Mouse (Mus musculus) liver, embryonic 16.5 days (tissue): Measurements from ENCODE around the gene Taok2. TPM values are rescaled to one million over a fixed set of nuclear protein-coding genes. Genes with fewer than 3 reads are reported as not detected.

ENCODE experiments used
- ATAC-seq: fragments of 200-750 bp; cut with Nextera tagmentation; 2 replicates; pipeline ENCODE4 v1.8.0; 2017; ENCODE audit warnings: low read depth, mild to moderate bottlenecking, moderate number of reproducible peaks, moderate library complexity
- H3K27ac ChIP-seq: fragments of 300-500 bp; sonication (generic); 2 replicates; pipeline ENCODE4 v1.5.1; 2014; ENCODE audit warnings: mild to moderate bottlenecking, low read length
- H3K27me3 ChIP-seq: fragments of 300-500 bp; sonication (generic); 2 replicates; pipeline ENCODE4 v1.6.1; 2014; ENCODE audit warnings: low read depth, low read length, mixed read lengths; ENCODE audit not compliant: control insufficient read depth, insufficient read depth
- H3K36me3 ChIP-seq: fragments of 300-500 bp; sonication (generic); 2 replicates; pipeline ENCODE4 v1.6.1; 2014; ENCODE audit warnings: mild to moderate bottlenecking; ENCODE audit not compliant: control insufficient read depth, insufficient read depth
- H3K4me1 ChIP-seq: fragments of 300-500 bp; sonication (generic); 2 replicates; pipeline ENCODE4 v1.6.1; 2014; ENCODE audit warnings: low read depth, low read length, mixed read lengths; ENCODE audit not compliant: control insufficient read depth
- H3K4me2 ChIP-seq: fragments of 300-500 bp; sonication (generic); 2 replicates; pipeline ENCODE4 v1.6.1; 2014; ENCODE audit warnings: low read depth, low read length, mixed read lengths
- H3K4me3 ChIP-seq: fragments of 300-500 bp; sonication (generic); 2 replicates; pipeline ENCODE4 v1.5.1; 2014; ENCODE audit warnings: low read depth, mild to moderate bottlenecking, low read length
- H3K9ac ChIP-seq: fragments of 300-500 bp; sonication (generic); 2 replicates; pipeline ENCODE4 v1.6.1; 2014; ENCODE audit warnings: low read depth, low read length
- H3K9me3 ChIP-seq: fragments of 300-500 bp; sonication (generic); replicated peaks from 2 replicates; pipeline ENCODE4 v1.6.1; 2016; ENCODE audit warnings: low read length; ENCODE audit not compliant: control insufficient read depth
- WGBS: fragments of 180-500 bp; shearing (Covaris S2); extraction: QIAGEN DNeasy Blood & Tissue Kit; methylation state at CpG from one replicate; pipeline ENCODE4 v1.1.7; 2014; ENCODE audit not compliant: insufficient replicate concordance; 5-methylcytosine and 5-hydroxymethylcytosine counted together
- polyA plus RNA-seq: library from polyadenylated mRNA; unstranded; fragments of >200 nt; fragmentation: Nextera tagmentation; extraction: Ambion mirVana; gene quantifications from 2 replicates; pipeline ENCODE4 v1.2.1, GENCODE M21; 2015

Taok2 gene
- polyA plus RNA-seq, 1 experiment from 2014 or later: 13.2 TPM

DNA sequence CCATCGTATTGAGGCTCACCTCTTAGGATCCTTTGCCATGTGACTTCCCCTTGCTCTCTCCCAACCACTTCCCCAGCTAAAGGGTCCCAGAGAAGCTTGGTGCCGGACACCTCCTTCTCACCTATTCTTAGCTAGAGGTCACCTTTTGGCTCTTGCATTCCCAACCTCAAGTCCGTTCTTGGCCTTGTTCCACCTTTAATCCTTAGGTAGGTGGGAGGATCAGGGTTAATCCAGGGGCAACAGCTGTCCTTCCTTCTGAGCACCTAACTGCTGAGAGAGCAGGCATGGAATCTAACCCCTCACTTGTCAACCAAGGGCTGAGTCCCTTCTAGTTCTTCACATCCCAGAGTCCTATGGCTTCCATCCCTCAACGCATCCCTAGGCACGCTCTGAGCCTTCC lies 58.6 kb downstream of the Taok2 start:
- no peak for ATAC-seq
- peaks cover 21% of the 10 kb centered on the region for H3K27me3 ChIP-seq

DNA sequence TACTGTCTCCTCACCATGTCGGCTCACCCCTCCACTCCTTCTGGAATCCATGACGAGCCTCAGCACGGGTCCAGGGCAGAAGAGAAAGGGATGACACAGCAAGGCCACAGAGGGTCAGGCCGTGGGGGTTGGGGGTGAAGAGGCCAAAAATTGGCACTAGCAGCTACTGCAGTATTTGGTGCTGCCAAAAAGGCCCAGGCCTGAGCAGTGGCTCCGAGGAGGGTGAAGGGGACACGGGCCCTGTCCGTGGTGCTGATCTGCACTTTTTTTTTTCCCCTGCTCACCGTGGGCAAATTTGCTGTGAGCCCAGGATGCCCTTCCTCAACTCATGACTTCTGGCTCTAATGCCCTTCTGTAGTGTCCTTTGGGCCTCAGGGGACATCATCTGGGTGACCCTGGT lies 59.1 kb downstream of the Taok2 start:
- no peaks in the 10 kb centered on the region for H3K9me3 ChIP-seq
- 19% methylated on average over 8 of the region's 8 CpGs for WGBS
- no peak overlapping the region for H3K9ac ChIP-seq
- no peak for ATAC-seq
- H3K4me1 ChIP-seq: no peaks in the 10 kb centered on the region
- peaks cover 21% of the 10 kb centered on the region for H3K27me3 ChIP-seq
- H3K4me3 ChIP-seq: no peak overlapping the region
- no peak overlapping the region for H3K27ac ChIP-seq
- H3K4me2 ChIP-seq: no peak overlapping the region
- no peaks in the 10 kb centered on the region for H3K36me3 ChIP-seq

More for the DNA sequence above, 58.6 kb downstream of the Taok2 start:
- no peaks in the 10 kb centered on the region for H3K36me3 ChIP-seq
- no peak overlapping the region for H3K4me3 ChIP-seq
- H3K9ac ChIP-seq: no peak overlapping the region
- 56% methylated on average over 5 of the region's 5 CpGs for WGBS
- H3K27ac ChIP-seq: no peak overlapping the region
- H3K4me1 ChIP-seq: no peaks in the 10 kb centered on the region
- H3K4me2 ChIP-seq: no peak overlapping the region
- no peaks in the 10 kb centered on the region for H3K9me3 ChIP-seq

DNA sequence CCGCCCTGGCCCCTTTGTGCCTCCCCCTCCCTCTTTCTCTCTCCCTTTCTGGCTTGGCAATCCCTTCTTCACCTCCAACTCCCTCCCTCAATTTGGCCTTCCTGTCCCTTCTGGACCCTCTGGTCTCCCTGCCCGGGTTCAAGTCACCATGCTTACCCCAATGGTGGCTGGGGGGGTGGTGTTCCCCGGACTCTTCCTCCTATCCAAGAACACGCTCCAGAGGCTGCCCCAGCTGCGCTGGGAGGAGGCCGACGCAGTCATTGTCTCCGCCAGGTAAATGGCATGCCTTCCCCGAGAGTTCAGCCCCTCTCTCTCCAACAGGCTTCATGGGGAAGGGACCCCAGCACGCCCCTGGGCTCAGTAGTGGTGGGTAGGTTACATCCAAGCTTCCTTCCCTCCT lies 60.6 kb downstream of the Taok2 start:
- Histone ChIP-seq H3K4me1 (no peaks in the 10 kb centered on the region), H3K4me2 (no peak overlapping the region), H3K36me3 (no peaks in the 10 kb centered on the region), H3K27me3 (peaks cover 21% of the 10 kb centered on the region), H3K9me3 (no peaks in the 10 kb centered on the region), H3K27ac (no peak overlapping the region), H3K9ac (no peak overlapping the region), H3K4me3 (no peak overlapping the region)
- ATAC-seq: no peak
- 10% methylated on average over 10 of the region's 10 CpGs for WGBS

DNA sequence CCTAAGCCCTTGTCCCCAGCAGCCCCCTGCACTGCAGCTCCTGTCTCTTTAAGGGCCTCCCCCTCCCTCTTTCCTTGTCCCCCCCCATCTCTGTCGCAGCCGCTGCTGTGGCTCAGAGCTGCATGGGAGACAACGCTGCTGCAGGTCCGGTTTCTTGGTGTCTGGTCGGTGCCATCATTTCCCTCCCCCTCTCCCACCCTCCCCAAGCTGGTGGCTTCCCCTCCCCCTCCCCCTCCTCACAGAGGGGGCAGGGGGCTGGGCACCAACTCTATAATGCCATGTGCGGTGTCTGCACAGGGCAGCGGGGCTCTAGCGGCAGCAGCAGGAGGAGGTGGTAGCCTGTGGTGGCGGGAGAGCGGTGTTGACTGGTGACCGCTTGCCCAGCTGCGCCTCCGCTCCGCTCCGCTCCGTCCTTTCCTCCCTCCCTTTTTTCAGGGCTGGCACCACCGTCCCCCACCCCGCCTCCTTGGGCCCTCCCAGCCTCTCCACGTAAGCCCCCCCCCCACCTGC lies 61.2 kb downstream of the Taok2 start:
- peaks cover 21% of the 10 kb centered on the region for H3K27me3 ChIP-seq
- H3K9me3 ChIP-seq: no peaks in the 10 kb centered on the region
- no peak overlapping the region for H3K4me3 ChIP-seq
- WGBS: 4% methylated on average over 17 of the region's 19 CpGs
- H3K4me1 ChIP-seq: no peaks in the 10 kb centered on the region
- H3K9ac ChIP-seq: no peak overlapping the region
- no peaks in the 10 kb centered on the region for H3K36me3 ChIP-seq
- ATAC-seq: no peak
- no peak overlapping the region for H3K4me2 ChIP-seq
- no peak overlapping the region for H3K27ac ChIP-seq

DNA sequence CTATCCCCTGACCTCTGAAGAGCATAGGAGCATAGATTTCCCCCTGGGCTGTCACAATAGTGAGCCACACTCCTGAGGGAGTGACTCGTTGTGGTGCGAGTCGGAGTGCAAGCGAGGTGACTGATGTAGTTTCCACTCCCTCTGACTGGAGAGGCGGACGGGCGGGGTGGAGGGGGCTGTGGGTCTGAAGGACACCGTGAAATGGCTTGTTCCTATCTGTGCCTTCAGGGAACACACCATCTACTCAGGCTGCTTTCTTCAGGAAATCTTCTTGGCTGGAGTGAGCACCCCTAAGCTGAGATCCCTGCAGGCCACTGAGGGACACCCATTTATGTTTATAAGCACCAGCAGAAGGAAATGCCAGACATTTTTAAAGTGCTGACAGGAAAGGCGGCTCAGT lies 61.8 kb downstream of the Taok2 start:
- Histone ChIP-seq H3K9me3 (no peaks in the 10 kb centered on the region), H3K4me1 (no peaks in the 10 kb centered on the region), H3K27me3 (peaks cover 21% of the 10 kb centered on the region), H3K36me3 (no peaks in the 10 kb centered on the region), H3K4me2 (no peak overlapping the region), H3K4me3 (no peak overlapping the region), H3K27ac (no peak overlapping the region), H3K9ac (no peak overlapping the region)
- 34% methylated on average over 9 of the region's 9 CpGs for WGBS
- no peak for ATAC-seq

DNA sequence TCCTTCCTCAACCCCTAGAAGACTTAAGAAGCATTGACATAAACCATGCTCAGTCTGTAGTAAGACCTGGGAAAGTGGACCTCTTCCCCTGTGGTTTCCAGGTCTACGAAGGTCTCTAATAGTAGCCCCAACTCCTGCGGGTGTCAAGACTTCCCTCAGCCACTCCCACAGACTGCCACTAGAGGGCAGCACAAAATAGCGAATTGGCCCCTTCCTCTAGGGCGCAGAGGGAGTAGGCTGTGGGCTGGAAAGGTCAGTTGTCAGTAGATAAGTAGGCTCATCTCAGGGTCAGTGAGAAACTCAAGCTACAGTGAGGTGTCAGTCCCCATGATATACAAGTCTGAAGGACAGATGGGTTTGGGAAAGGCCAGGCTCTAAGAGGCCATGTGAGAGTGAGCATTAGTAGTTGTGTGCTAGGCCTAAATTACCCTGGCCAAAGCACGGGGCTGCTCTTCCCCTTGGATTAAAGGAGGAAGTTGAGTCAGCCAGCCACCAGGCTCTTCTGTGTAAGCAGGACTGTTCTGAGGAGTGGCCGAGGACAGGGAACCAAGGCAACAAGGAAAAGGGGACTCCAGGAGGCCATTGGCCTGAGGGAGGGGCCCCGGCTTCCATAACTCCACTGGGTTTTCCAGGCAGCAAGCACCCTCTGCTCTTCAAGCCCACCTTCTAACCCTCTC lies 62.5 kb downstream of the Taok2 start:
- Histone ChIP-seq H3K9me3 (no peaks in the 10 kb centered on the region), H3K27me3 (peaks cover 21% of the 10 kb centered on the region), H3K27ac (no peak overlapping the region), H3K4me2 (no peak overlapping the region), H3K9ac (no peak overlapping the region), H3K36me3 (no peaks in the 10 kb centered on the region), H3K4me1 (no peaks in the 10 kb centered on the region), H3K4me3 (no peak overlapping the region)
- ATAC-seq: no peak
- 21% methylated on average over 7 of the region's 7 CpGs for WGBS

DNA sequence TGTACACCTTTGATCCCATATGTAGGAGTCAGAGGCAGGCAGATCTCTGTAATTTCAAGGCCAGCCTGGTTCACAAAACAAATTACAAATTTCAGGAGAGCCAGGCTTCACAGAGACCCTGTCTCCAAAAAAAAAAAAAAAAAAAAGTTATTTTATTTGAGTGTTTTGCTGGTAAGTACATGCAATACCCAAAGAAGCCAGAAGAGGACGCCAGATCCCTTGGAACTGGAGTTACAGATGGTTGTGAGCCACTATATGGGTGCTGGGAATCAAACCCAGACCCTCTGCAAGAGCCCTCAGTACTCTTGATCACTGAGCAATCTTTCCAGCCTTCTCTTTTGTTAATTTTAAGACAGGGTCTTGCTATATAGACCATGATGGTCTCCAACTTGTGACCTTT lies 65.7 kb downstream of the Taok2 start:
- no peak overlapping the region for H3K4me2 ChIP-seq
- 15% methylated on average over 1 of the region's 1 CpGs for WGBS
- H3K9me3 ChIP-seq: no peaks in the 10 kb centered on the region

DNA sequence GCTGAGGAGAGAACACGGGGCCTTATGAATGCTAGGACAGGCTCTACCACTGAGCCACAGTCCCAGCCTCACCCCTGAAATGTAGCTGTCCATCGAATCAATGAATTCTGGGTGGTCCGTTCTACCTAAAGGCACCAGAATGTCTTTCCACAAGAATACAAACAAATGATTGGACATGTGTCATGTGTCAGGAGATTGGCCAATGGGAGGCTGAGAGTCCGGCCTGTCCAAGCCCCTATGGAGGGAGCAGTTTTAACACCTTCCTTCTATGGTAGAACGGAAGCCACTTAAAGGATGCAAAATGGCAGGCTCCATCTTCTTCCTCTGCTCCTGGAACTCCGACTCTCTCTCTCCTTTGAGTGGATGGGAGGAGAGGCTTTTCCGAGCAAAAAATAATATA lies 66.9 kb downstream of the Taok2 start:
- H3K9me3 ChIP-seq: no peaks in the 10 kb centered on the region
- WGBS: 68% methylated on average over 7 of the region's 7 CpGs

More for the DNA sequence above, 65.7 kb downstream of the Taok2 start:
- Histone ChIP-seq H3K27me3 (peaks cover 15% of the 10 kb centered on the region), H3K4me3 (no peak overlapping the region), H3K4me1 (no peaks in the 10 kb centered on the region), H3K9ac (no peak overlapping the region), H3K36me3 (no peaks in the 10 kb centered on the region), H3K27ac (no peak overlapping the region)
- ATAC-seq: no peak

DNA sequence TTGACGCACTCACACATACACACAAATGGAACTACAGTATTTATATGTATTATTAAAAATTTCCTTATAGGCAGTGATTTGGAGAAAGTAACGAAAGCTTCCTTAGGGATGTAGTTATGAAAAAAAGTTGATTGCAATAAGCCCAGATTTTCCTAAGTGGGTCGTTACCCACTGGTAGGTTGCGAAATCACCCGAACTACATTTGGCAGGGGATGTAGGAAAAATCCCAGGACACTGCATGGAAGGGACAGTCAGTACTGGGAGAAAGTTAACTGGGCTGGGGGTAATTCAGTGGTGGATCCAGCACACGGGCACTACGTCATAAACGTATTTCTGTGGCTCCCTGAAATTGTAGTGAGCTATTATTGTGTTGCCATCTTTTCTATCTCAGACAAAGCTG lies 68.0 kb downstream of the Taok2 start:
- 67% methylated on average over 8 of the region's 8 CpGs for WGBS

More for the DNA sequence above, 66.9 kb downstream of the Taok2 start:
- Histone ChIP-seq H3K4me1 (no peaks in the 10 kb centered on the region), H3K4me3 (no peak overlapping the region), H3K27ac (no peak overlapping the region), H3K27me3 (peaks cover 5% of the 10 kb centered on the region), H3K9ac (no peak overlapping the region), H3K4me2 (no peak overlapping the region), H3K36me3 (no peaks in the 10 kb centered on the region)
- ATAC-seq: no peak

More for the DNA sequence above, 68.0 kb downstream of the Taok2 start:
- Histone ChIP-seq H3K4me1 (no peaks in the 10 kb centered on the region), H3K27ac (no peak overlapping the region), H3K36me3 (no peaks in the 10 kb centered on the region), H3K4me3 (no peak overlapping the region), H3K9ac (no peak overlapping the region), H3K4me2 (no peak overlapping the region), H3K9me3 (no peaks in the 10 kb centered on the region), H3K27me3 (no peaks in the 10 kb centered on the region)
- no peak for ATAC-seq
